Mouse (Mus musculus) subcutaneous adipose tissue, adult 2 months (tissue): ENCODE measurements around the gene Slco4c1. TPM values are rescaled to one million over a fixed set of nuclear protein-coding genes. Genes with fewer than 3 reads are reported as not detected.

ENCODE experiments used
- polyA plus RNA-seq: library from polyadenylated mRNA; depleted of rRNA; stranded (reverse); fragments of >200 nt; gene quantifications from 2 replicates; pipeline ENCODE4 v1.2.3, GENCODE M21; 2012; ENCODE audit warnings: low replicate concordance; rRNA removed

Gene Slco4c1
- polyA plus RNA-seq: 0.66 TPM in 1 of 2 replicates, not detected in the other

DNA sequence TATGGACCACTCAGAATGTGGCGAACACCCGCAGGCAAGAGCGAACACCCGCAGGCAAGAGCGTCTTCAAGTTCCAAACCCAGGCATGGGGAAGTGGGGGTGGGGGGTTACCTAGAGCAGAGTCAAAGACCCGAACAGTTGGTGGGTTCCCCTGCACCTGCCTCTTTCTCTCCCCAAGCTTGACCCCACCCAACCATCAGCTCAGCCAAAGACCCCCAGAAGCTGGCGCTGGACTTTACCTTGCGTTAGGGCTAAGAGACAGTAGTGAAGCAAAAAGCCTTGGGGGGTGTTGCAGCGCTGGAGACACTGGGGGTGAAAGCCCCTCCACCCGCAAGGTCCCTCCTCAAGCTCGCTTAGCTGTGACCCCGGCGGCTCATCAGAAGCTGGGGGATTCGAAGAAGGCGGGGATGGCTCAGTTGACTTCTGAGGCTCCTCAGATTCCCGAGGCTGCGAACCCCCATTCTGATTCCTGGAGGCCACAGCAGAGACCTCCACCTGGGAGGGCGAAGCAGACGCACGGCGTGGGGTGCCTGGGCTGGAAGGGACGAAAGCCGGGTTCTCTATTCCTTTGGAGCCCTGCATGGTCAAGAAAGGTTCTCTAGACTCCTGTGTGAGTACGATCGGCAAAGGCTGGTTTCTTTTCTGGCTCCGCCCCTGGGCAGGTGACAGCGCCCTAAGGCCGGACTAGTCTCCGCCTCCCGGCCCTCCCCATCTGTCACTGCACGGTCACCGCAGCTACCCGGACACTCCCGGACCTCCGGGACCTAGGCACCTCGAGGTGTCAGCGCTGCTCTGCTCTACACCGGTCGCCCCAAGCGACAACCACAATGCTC, at the start of gene Slco4c1:
Gene Slco4c1 (minus strand): TSS at position 644 of the 833 bp plus-strand sequence.

